Mouse (Mus musculus): Measurements from ENCODE around the gene Mfsd4a.

The Mfsd4a gene

DNA sequence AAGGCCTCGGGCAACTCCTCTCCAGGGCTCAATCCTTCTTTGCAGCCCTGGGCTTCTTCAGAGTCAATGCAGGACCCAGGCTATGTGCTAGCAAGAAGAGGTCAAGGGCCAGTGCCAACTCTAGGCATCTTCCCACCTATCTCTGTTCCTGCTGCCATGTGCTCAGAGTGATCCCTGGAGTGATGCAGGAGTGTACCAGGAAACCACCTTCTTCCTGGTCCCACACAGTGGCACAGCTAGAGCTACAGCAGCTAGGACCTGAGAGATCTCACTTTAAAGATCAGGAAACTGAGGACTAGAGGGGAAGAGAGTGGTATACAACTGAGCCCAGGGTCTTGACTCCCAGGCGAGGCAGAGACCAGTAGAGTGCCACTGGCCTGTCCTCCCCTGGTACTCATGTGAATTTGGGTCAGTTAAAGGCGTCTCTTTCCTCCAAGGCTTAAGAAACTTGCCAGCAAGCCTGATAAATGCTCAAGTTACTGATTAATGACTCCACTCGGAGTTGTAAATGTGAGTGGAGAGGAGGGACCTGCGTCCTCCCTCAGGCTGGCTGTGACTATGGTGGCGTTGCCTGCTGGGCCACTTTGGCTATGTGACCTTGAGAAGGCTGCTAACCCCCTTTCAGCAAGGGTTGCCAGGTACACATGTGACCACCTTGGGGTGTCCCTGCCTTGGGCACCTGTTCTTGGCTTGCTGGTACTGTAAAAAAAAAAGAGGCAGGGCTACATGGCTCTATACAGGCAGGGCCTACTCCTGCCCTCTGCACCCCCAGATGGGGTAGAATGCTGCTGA is 5.9 kb downstream of the Mfsd4a start:
- H3K9me3 ChIP-seq (ENCODE audit: low read length): no peaks in the 10 kb centered on the region
- H3K36me3 ChIP-seq (ENCODE audit: insufficient read depth, low read length): no peaks in the 10 kb centered on the region
- no peak overlapping the region for H3K4me3 ChIP-seq (replicated peaks; ENCODE audit: low read length)
- TF ChIP-seq POU5F1 (IDR thresholded peaks at IDR 0.05; ENCODE audit: borderline replicate concordance, low read length) (no peak), NANOG (IDR thresholded peaks at IDR 0.05; ENCODE audit: borderline replicate concordance, low read length) (no peak)
- peaks cover 85% of the 10 kb centered on the region for H3K27me3 ChIP-seq (ENCODE audit: insufficient read depth, low read length)
- H3K4me1 ChIP-seq (replicated peaks; ENCODE audit: low read depth, low read length): peaks cover 6% of the 10 kb centered on the region

DNA sequence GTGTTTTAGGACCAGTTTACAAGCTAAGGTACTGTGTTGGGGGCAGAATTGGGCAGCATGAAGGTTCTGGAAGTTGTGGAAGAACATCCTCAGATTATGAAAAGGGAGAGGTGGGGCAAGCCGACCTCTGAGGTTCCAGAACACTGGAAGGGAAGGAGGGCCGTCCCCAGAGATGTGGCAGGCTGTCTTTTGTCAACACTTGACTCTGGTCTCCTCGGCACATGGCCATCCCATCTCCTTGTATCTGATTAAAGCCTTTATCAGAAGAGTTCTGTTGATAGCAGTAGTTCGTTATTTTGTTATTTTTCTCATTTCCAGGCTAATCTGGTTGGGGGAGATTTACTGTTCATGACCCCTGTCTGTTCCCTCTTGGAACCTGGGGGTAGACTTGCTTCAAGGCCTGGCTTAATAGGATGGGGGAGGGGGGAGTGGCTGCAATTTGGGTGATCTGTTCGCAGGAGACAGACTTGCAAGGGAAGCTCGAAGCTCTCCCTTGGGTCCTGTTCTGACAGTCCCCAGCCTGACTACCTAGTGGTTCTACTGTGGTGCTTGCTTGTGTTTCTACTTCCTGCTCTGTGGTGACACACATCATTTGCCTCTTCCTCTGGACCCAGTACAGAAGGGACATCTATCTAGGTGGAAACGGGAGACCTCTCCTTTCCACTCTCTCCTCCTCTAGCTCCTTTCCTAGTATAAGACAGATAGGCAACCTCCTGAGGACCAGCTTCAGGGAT is 7.7 kb downstream of the Mfsd4a start:
- Histone ChIP-seq H3K4me1 (replicated peaks; ENCODE audit: low read depth, low read length) (peaks cover 9% of the 10 kb centered on the region; the same call in 1 of the 2 replicates), H3K9me3 (ENCODE audit: low read length) (no peaks in the 10 kb centered on the region)
- TF ChIP-seq NANOG (IDR thresholded peaks at IDR 0.05; ENCODE audit: borderline replicate concordance, low read length) (no peak), CTCF (conservative IDR thresholded peaks at IDR 0.05; ENCODE audit: low read length) (no peak), POU5F1 (IDR thresholded peaks at IDR 0.05; ENCODE audit: borderline replicate concordance, low read length) (no peak)

GRCm38 (mm10) chr1:132058558-132058957 is 9.3 kb downstream of the Mfsd4a start:
- Histone ChIP-seq H3K36me3 (ENCODE audit: insufficient read depth, low read length) (no peaks in the 10 kb centered on the region), H3K4me1 (replicated peaks; ENCODE audit: low read depth, low read length) (peaks cover 11% of the 10 kb centered on the region), H3K27me3 (ENCODE audit: insufficient read depth, low read length) (peaks cover 69% of the 10 kb centered on the region), H3K9me3 (ENCODE audit: low read length) (no peaks in the 10 kb centered on the region), H3K4me3 (replicated peaks; ENCODE audit: low read length) (no peak overlapping the region)
- TF ChIP-seq CTCF (conservative IDR thresholded peaks at IDR 0.05; ENCODE audit: low read length): no peak
- TF ChIP-seq NANOG (IDR thresholded peaks at IDR 0.05; ENCODE audit: borderline replicate concordance, low read length): no peak
- no peak for TF ChIP-seq POU5F1 (IDR thresholded peaks at IDR 0.05; ENCODE audit: borderline replicate concordance, low read length)

More for the DNA sequence above, 7.7 kb downstream of the Mfsd4a start:
- Histone ChIP-seq H3K27me3 (ENCODE audit: insufficient read depth, low read length) (peaks cover 79% of the 10 kb centered on the region), H3K36me3 (ENCODE audit: insufficient read depth, low read length) (no peaks in the 10 kb centered on the region), H3K4me3 (replicated peaks; ENCODE audit: low read length) (no peak overlapping the region)

DNA sequence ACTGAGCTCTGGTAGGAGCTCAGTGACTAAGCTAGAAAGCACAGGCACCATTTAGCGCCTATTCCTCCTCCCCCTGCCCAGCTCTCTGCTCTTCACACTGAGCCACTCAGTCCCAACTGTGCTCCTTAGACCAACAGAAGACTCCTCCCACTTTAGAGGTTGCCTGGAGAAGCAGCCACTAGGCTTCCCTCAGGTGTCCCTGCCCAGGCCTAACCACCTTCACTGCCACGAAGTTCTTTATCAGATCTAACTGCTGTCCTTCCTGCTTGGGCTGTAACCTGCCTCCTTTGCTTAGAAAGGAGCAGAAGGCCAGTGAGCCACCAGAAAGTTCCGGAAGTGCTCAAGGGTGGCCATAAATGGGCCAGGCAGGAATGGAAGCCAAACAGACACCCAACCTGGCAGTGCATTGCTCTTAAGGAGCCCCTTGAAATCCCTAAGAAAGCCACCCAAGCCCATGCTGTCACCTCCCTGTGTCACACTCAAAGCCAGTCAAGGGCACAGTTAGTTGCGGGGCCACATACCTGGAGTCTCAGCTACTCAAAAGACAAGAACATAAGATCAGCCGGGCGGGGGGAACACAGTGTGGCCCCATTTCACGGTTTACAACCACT is 12.7 kb downstream of the Mfsd4a start:
- Histone ChIP-seq H3K4me3 (replicated peaks; ENCODE audit: low read length) (no peak overlapping the region), H3K4me1 (replicated peaks; ENCODE audit: low read depth, low read length) (peaks cover 27% of the 10 kb centered on the region), H3K27me3 (ENCODE audit: insufficient read depth, low read length) (peaks cover 38% of the 10 kb centered on the region), H3K36me3 (ENCODE audit: insufficient read depth, low read length) (no peaks in the 10 kb centered on the region), H3K9me3 (ENCODE audit: low read length) (no peaks in the 10 kb centered on the region)
- TF ChIP-seq CTCF (conservative IDR thresholded peaks at IDR 0.05; ENCODE audit: low read length) (no peak), NANOG (IDR thresholded peaks at IDR 0.05; ENCODE audit: borderline replicate concordance, low read length) (no peak), POU5F1 (IDR thresholded peaks at IDR 0.05; ENCODE audit: borderline replicate concordance, low read length) (no peak)

GRCm38 (mm10) chr1:132054387-132054786 is 13.5 kb downstream of the Mfsd4a start:
- no peaks in the 10 kb centered on the region for H3K9me3 ChIP-seq (ENCODE audit: low read length)
- no peak overlapping the region for H3K4me3 ChIP-seq (replicated peaks; ENCODE audit: low read length)
- no peak for TF ChIP-seq CTCF (conservative IDR thresholded peaks at IDR 0.05; ENCODE audit: low read length)
- no peak for TF ChIP-seq POU5F1 (IDR thresholded peaks at IDR 0.05; ENCODE audit: borderline replicate concordance, low read length)
- TF ChIP-seq NANOG (IDR thresholded peaks at IDR 0.05; ENCODE audit: borderline replicate concordance, low read length): no peak
- H3K36me3 ChIP-seq (ENCODE audit: insufficient read depth, low read length): no peaks in the 10 kb centered on the region
- peaks cover 34% of the 10 kb centered on the region for H3K4me1 ChIP-seq (replicated peaks; ENCODE audit: low read depth, low read length)
- H3K27me3 ChIP-seq (ENCODE audit: insufficient read depth, low read length): peaks cover 32% of the 10 kb centered on the region

DNA sequence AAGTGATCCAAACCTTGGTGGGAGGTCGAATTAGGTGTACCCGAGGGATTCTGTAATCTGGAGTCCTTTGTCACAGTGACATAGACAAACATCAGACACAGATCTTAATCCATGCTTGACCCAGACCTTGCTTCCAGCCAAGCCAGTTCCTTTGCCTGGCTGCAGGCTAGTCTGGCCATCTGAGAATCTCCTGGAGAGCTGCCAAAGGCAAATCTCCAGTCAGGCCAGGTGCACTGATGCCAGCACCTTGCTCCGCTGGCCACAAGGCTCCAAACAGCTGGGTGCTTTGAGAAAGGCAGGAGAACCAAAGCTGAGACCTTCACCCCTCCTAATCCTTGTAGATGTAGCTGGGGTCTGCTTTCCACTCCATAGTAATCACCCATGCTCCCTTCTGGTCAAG is 16.1 kb downstream of the Mfsd4a start:
- Histone ChIP-seq H3K4me3 (replicated peaks; ENCODE audit: low read length) (no peak overlapping the region), H3K27me3 (ENCODE audit: insufficient read depth, low read length) (peaks cover 16% of the 10 kb centered on the region), H3K4me1 (replicated peaks; ENCODE audit: low read depth, low read length) (peaks cover 35% of the 10 kb centered on the region), H3K36me3 (ENCODE audit: insufficient read depth, low read length) (no peaks in the 10 kb centered on the region), H3K9me3 (ENCODE audit: low read length) (no peaks in the 10 kb centered on the region)
- TF ChIP-seq POU5F1 (IDR thresholded peaks at IDR 0.05; ENCODE audit: borderline replicate concordance, low read length): no peak
- no peak for TF ChIP-seq CTCF (conservative IDR thresholded peaks at IDR 0.05; ENCODE audit: low read length)
- TF ChIP-seq NANOG (IDR thresholded peaks at IDR 0.05; ENCODE audit: borderline replicate concordance, low read length): no peak

- TF ChIP-seq CTCF (conservative IDR thresholded peaks at IDR 0.05; ENCODE audit: low read length) (peak; percentile 38), NANOG (IDR thresholded peaks at IDR 0.05; ENCODE audit: borderline replicate concordance, low read length) (no peak)
- H3K4me1 ChIP-seq (replicated peaks; ENCODE audit: low read depth, low read length): peaks cover 20% of the 10 kb centered on the region
- H3K9me3 ChIP-seq (ENCODE audit: low read length): no peaks in the 10 kb centered on the region
- peaks cover 2% of the 10 kb centered on the region; the same call in 1 of the 2 replicates for H3K27me3 ChIP-seq (ENCODE audit: insufficient read depth, low read length)
- no peak overlapping the region for H3K4me3 ChIP-seq (replicated peaks; ENCODE audit: low read length)
- H3K36me3 ChIP-seq (ENCODE audit: insufficient read depth, low read length): no peaks in the 10 kb centered on the region
Observed at GRCm38 (mm10) chr1:132046143-132046735, 21.6 kb downstream of the Mfsd4a start.

- no peaks in the 10 kb centered on the region for H3K9me3 ChIP-seq (ENCODE audit: low read length)
- no peak for TF ChIP-seq NANOG (IDR thresholded peaks at IDR 0.05; ENCODE audit: borderline replicate concordance, low read length)
- peaks cover 2% of the 10 kb centered on the region; the same call in 1 of the 2 replicates for H3K27me3 ChIP-seq (ENCODE audit: insufficient read depth, low read length)
- H3K4me3 ChIP-seq (replicated peaks; ENCODE audit: low read length): no peak overlapping the region
- H3K4me1 ChIP-seq (replicated peaks; ENCODE audit: low read depth, low read length): peaks cover 10% of the 10 kb centered on the region
- no peaks in the 10 kb centered on the region for H3K36me3 ChIP-seq (ENCODE audit: insufficient read depth, low read length)
Observed at GRCm38 (mm10) chr1:132043759-132044158, 24.1 kb downstream of the Mfsd4a start.

All from E14TG2a.4 (cell line).